Mouse (Mus musculus): Measurements from ENCODE around the gene Pus7. TPM values are rescaled to one million over a fixed set of nuclear protein-coding genes. Genes with fewer than 3 reads are reported as not detected.
A peak's percentile ranks its signal among the peaks of the same experiment; 100 is the strongest.
"Not testable (repeated sequence)": the region's sequence is repeated elsewhere in the genome, so short reads cannot be mapped to it uniquely, and the experiment has no call there.

Gene Pus7
- polyA plus RNA-seq, 1 experiment from 2014 or later, result 31.8 TPM

DNA sequence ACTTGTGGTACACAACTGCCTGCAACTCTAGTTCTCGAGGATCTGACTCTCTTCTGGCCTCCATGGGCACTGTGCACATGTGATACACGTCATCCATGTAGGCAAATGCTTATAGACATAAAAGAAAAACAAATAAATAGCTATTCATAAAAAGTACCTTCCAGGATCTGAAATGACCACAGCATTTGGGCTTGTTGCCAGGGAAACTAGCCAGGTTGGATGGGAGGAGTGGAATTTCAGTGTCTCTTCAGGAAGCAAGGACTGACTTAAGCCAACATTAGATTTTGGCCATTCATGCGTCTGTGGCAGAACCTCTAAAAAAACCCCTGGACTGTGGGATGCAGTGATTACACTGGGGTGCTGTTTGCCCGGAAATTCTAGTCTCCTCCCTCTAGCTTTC is 47.1 kb downstream of the Pus7 start:
- Histone ChIP-seq H3K27me3 (ENCODE audit: control insufficient read depth, insufficient read depth, low read length) (no peaks in the 10 kb centered on the region), H3K4me2 (replicated peaks; ENCODE audit: low read depth, low read length) (no peak overlapping the region), H3K27ac (ENCODE audit: low read length) (no peak overlapping the region), H3K4me1 (ENCODE audit: control insufficient read depth, insufficient read depth, low read length) (no peaks in the 10 kb centered on the region), H3K9ac (replicated peaks; ENCODE audit: low read depth, low read length) (no peak overlapping the region), H3K4me3 (ENCODE audit: low read depth, low read length) (no peak overlapping the region), H3K36me3 (ENCODE audit: control insufficient read depth, insufficient read depth, low read length) (no peaks in the 10 kb centered on the region; the same call in none of the 2 replicates), H3K9me3 (ENCODE audit: control insufficient read depth, low read depth, low read length) (no peaks in the 10 kb centered on the region)
- ATAC-seq (ENCODE audit: insufficient number of reproducible peaks, insufficient read depth, low FRiP score, low read depth), result no peak
- 71% methylated on average over 4 of the region's 4 CpGs for WGBS

DNA sequence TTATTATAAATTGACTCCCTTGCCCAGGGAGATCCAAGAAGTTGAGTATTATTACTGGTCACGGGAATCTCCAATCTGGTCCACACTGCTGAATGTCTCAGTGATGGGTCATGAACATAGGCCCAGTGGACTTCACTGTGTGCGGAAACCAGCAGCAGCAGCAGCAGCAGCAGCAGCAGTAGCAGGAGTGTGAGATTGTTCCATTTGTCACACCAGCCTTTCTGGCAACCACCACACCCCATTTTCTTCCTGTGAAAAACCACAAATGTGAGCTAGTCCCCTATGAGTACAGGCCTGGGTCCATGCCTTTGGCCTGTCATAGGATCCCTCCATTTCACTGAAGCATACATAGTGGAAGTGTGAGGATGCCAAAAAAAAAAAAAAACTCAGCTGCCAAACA is 61.6 kb downstream of the Pus7 start:
- 94% methylated on average over 2 of the region's 2 CpGs for WGBS
- H3K27me3 ChIP-seq (ENCODE audit: control insufficient read depth, insufficient read depth, low read length), result no peaks in the 10 kb centered on the region
- 0 out of 2 replicates have a peak, but pooled peaks cover 3% of the 10 kb centered on the region for H3K9me3 ChIP-seq (ENCODE audit: control insufficient read depth, low read depth, low read length)
- no peak overlapping the region for H3K27ac ChIP-seq (ENCODE audit: low read length)
- H3K4me1 ChIP-seq (ENCODE audit: control insufficient read depth, insufficient read depth, low read length), result no peaks in the 10 kb centered on the region
- no peaks in the 10 kb centered on the region for H3K36me3 ChIP-seq (ENCODE audit: control insufficient read depth, insufficient read depth, low read length)
- no peak overlapping the region for H3K9ac ChIP-seq (replicated peaks; ENCODE audit: low read depth, low read length)
- H3K4me3 ChIP-seq (ENCODE audit: low read depth, low read length), result no peak overlapping the region
- ATAC-seq (ENCODE audit: insufficient number of reproducible peaks, insufficient read depth, low FRiP score, low read depth), result no peak
- no peak overlapping the region for H3K4me2 ChIP-seq (replicated peaks; ENCODE audit: low read depth, low read length)

DNA sequence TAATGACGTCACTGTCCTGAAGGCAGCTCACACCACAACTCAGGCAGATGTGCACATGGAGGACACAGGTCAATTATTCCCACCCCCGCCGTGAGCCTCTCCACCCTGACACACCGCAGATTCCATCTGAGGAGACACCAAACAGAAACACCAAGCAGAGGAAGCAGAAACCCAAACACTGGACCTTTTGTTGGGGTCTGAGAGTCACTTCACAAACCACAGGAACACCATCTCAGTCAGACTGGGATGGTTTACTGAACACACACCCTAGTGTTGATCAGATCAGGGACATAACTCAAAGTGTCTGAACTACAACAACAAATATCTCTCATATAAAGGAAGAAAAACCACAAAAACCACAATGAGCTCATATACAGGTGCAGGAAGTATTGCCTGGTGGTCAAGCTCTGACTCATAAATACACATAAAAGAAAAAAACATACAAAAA is 64.6 kb downstream of the Pus7 start:
- no peak for ATAC-seq (ENCODE audit: insufficient number of reproducible peaks, insufficient read depth, low FRiP score, low read depth)
- no peaks in the 10 kb centered on the region for H3K36me3 ChIP-seq (ENCODE audit: control insufficient read depth, insufficient read depth, low read length)
- no peak overlapping the region for H3K4me2 ChIP-seq (replicated peaks; ENCODE audit: low read depth, low read length)
- H3K27ac ChIP-seq (ENCODE audit: low read length), result no peak overlapping the region
- no peaks in the 10 kb centered on the region for H3K27me3 ChIP-seq (ENCODE audit: control insufficient read depth, insufficient read depth, low read length)
- no peak overlapping the region for H3K4me3 ChIP-seq (ENCODE audit: low read depth, low read length)
- 77% methylated on average over 4 of the region's 4 CpGs for WGBS
- H3K4me1 ChIP-seq (ENCODE audit: control insufficient read depth, insufficient read depth, low read length), result no peaks in the 10 kb centered on the region
- no peaks in the 10 kb centered on the region for H3K9me3 ChIP-seq (ENCODE audit: control insufficient read depth, low read depth, low read length)
- no peak overlapping the region for H3K9ac ChIP-seq (replicated peaks; ENCODE audit: low read depth, low read length)

- Histone ChIP-seq H3K4me3 (ENCODE audit: low read depth, low read length) (no peak overlapping the region), H3K4me2 (replicated peaks; ENCODE audit: low read depth, low read length) (no peak overlapping the region), H3K9me3 (ENCODE audit: control insufficient read depth, low read depth, low read length) (no peaks in the 10 kb centered on the region), H3K27ac (ENCODE audit: low read length) (no peak overlapping the region), H3K27me3 (ENCODE audit: control insufficient read depth, insufficient read depth, low read length) (no peaks in the 10 kb centered on the region), H3K4me1 (ENCODE audit: control insufficient read depth, insufficient read depth, low read length) (no peaks in the 10 kb centered on the region), H3K36me3 (ENCODE audit: control insufficient read depth, insufficient read depth, low read length) (no peaks in the 10 kb centered on the region), H3K9ac (replicated peaks; ENCODE audit: low read depth, low read length) (no peak overlapping the region)
- WGBS, result 65% methylated on average over 1 of the region's 1 CpGs
- no peak for ATAC-seq (ENCODE audit: insufficient number of reproducible peaks, insufficient read depth, low FRiP score, low read depth)
Measured at GRCm38 (mm10) chr5:23718182-23718534, 65.4 kb downstream of the Pus7 start.

GRCm38 (mm10) chr5:23717469-23718181 is 65.9 kb downstream of the Pus7 start:
- WGBS, result 74% methylated on average over 3 of the region's 3 CpGs
- no peak for ATAC-seq (ENCODE audit: insufficient number of reproducible peaks, insufficient read depth, low FRiP score, low read depth)
- no peaks in the 10 kb centered on the region for H3K36me3 ChIP-seq (ENCODE audit: control insufficient read depth, insufficient read depth, low read length)

GRCm38 (mm10) chr5:23713401-23714335 is 69.8 kb downstream of the Pus7 start:
- Histone ChIP-seq H3K4me3 (ENCODE audit: low read depth, low read length) (no peak overlapping the region), H3K9ac (replicated peaks; ENCODE audit: low read depth, low read length) (no peak overlapping the region), H3K27ac (ENCODE audit: low read length) (no peak overlapping the region), H3K4me2 (replicated peaks; ENCODE audit: low read depth, low read length) (no peak overlapping the region), H3K36me3 (ENCODE audit: control insufficient read depth, insufficient read depth, low read length) (peaks cover 18% of the 10 kb centered on the region), H3K27me3 (ENCODE audit: control insufficient read depth, insufficient read depth, low read length) (no peaks in the 10 kb centered on the region), H3K4me1 (ENCODE audit: control insufficient read depth, insufficient read depth, low read length) (no peaks in the 10 kb centered on the region), H3K9me3 (ENCODE audit: control insufficient read depth, low read depth, low read length) (peaks cover 18% of the 10 kb centered on the region; the same call in 1 of the 2 replicates)
- no peak for ATAC-seq (ENCODE audit: insufficient number of reproducible peaks, insufficient read depth, low FRiP score, low read depth)
- 88% methylated on average over 8 of the region's 8 CpGs for WGBS

More at GRCm38 (mm10) chr5:23717469-23718181, 65.9 kb downstream of the Pus7 start:
- H3K9me3 ChIP-seq (ENCODE audit: control insufficient read depth, low read depth, low read length), result no peaks in the 10 kb centered on the region
- H3K27ac ChIP-seq (ENCODE audit: low read length), result no peak overlapping the region
- no peaks in the 10 kb centered on the region for H3K27me3 ChIP-seq (ENCODE audit: control insufficient read depth, insufficient read depth, low read length)
- no peak overlapping the region for H3K9ac ChIP-seq (replicated peaks; ENCODE audit: low read depth, low read length)
- H3K4me3 ChIP-seq (ENCODE audit: low read depth, low read length), result no peak overlapping the region
- no peaks in the 10 kb centered on the region for H3K4me1 ChIP-seq (ENCODE audit: control insufficient read depth, insufficient read depth, low read length)
- H3K4me2 ChIP-seq (replicated peaks; ENCODE audit: low read depth, low read length), result no peak overlapping the region

DNA sequence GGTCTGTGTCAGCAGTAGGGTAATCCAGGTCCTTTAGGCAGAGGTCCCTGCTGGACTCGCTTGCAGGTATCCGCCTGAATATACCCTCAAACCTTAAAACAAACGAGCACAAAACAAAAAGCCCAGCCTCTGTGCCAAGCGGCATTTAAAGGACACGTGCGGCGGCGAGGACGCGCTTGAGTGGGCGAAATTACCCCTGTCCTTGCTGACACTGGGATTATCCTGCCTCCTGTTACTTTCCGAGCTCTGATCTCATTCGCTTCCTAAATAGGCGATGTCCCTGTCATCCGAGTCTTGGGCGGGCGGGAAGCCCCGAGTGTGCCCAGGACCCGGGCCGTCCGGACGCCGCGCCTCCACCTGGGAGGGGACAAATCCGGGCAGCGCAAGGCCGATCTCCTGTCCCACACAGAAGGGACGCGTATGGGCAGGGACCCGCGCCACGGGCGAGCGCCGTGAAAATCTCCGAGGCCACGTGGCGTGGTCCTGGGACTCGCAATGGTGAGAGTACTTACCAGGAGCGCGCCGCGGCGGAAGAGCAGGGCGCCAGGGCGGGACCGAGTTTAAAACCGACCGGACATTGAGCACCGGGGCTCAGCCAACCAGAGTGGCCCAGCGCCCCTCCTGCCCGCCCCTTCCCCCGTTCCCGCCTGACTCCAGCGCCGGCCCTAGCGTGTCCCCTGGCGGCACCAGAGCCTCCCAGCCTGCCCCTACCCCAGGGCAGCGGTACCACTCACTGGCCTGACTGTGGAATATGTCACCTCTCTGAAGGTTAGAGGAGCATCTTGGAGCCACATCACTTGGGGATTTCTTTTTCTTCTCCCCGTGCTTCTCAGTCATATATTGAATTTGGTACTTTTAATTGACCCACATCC is 71.1 kb downstream of the Pus7 start:
- peak overlapping the region; percentile 67 for H3K9ac ChIP-seq (replicated peaks; ENCODE audit: low read depth, low read length)
- H3K4me1 ChIP-seq (ENCODE audit: control insufficient read depth, insufficient read depth, low read length), result no peaks in the 10 kb centered on the region
- peaks cover 22% of the 10 kb centered on the region for H3K36me3 ChIP-seq (ENCODE audit: control insufficient read depth, insufficient read depth, low read length)
- H3K4me3 ChIP-seq (ENCODE audit: low read depth, low read length), result peak overlapping the region; percentile 69
- peak; percentile 99 for ATAC-seq (ENCODE audit: insufficient number of reproducible peaks, insufficient read depth, low FRiP score, low read depth)
- WGBS, result 6% methylated on average over 58 of the region's 60 CpGs
- peak overlapping the region; percentile 44; the same call in 1 of the 2 replicates for H3K27ac ChIP-seq (ENCODE audit: low read length)
- H3K4me2 ChIP-seq (replicated peaks; ENCODE audit: low read depth, low read length), result peak overlapping the region; percentile 53
- no peaks in the 10 kb centered on the region for H3K27me3 ChIP-seq (ENCODE audit: control insufficient read depth, insufficient read depth, low read length)
- H3K9me3 ChIP-seq (ENCODE audit: control insufficient read depth, low read depth, low read length), result peaks cover 26% of the 10 kb centered on the region; the same call in 1 of the 2 replicates

GRCm38 (mm10) chr5:23711671-23712129 is 71.8 kb downstream of the Pus7 start:
- Histone ChIP-seq H3K36me3 (ENCODE audit: control insufficient read depth, insufficient read depth, low read length) (peaks cover 26% of the 10 kb centered on the region), H3K27ac (ENCODE audit: low read length) (peak overlapping the region; percentile 44; the same call in 1 of the 2 replicates), H3K4me3 (ENCODE audit: low read depth, low read length) (peak overlapping the region; percentile 69), H3K9ac (replicated peaks; ENCODE audit: low read depth, low read length) (peak overlapping the region; percentile 67), H3K9me3 (ENCODE audit: control insufficient read depth, low read depth, low read length) (peaks cover 29% of the 10 kb centered on the region; the same call in 1 of the 2 replicates), H3K4me2 (replicated peaks; ENCODE audit: low read depth, low read length) (peak overlapping the region; percentile 53)
- not testable (repeated sequence) for H3K27me3 ChIP-seq (ENCODE audit: control insufficient read depth, insufficient read depth, low read length); H3K4me1 ChIP-seq (ENCODE audit: control insufficient read depth, insufficient read depth, low read length); ATAC-seq (ENCODE audit: insufficient number of reproducible peaks, insufficient read depth, low FRiP score, low read depth)
- 60% methylated on average over 6 of the region's 6 CpGs for WGBS
